Mouse (Mus musculus) CH12.LX (cell line): ENCODE results near the gene Rps21. TPM values are rescaled to one million over a fixed set of nuclear protein-coding genes. Genes with fewer than 3 reads are reported as not detected.
"Not testable (repeated sequence)": the region's sequence is repeated elsewhere in the genome, so short reads cannot be mapped to it uniquely, and the experiment has no call there.

Source experiments
- DNase-seq: peaks from one replicate; pipeline ENCODE4 v3.0.0-alpha.2; 2013; ENCODE audit errors: extremely low read depth
- H3K27ac ChIP-seq: 2 replicates; pipeline ENCODE4 v1.5.1; 2012; ENCODE audit warnings: low read depth, mild to moderate bottlenecking, control low read depth, moderate library complexity; ENCODE audit not compliant: insufficient read depth
- H3K27me3 ChIP-seq: replicated peaks from 2 replicates; pipeline ENCODE3; 2012; ENCODE audit warnings: inconsistent platforms
- H3K36me3 ChIP-seq, 2 experiments: replicated peaks in 1 of 2; 2 replicates each; pipeline versions ENCODE3 to v1.6.1; 2012; ENCODE audit warnings: inconsistent platforms in 1 of 2, low read length in 1 of 2, mild to moderate bottlenecking in 1 of 2, mixed read lengths in 1 of 2, moderate library complexity in 1 of 2; ENCODE audit not compliant: control insufficient read depth in 1 of 2, insufficient read depth in 1 of 2
- H3K4me1 ChIP-seq, 2 experiments: 2 replicates each; pipeline ENCODE4 v1.6.1; 2012; ENCODE audit warnings: inconsistent platforms in 1 of 2, moderate library complexity in 1 of 2; ENCODE audit not compliant: insufficient read depth in 2 of 2, control insufficient read depth in 1 of 2
- H3K4me2 ChIP-seq: 2 replicates; pipeline ENCODE4 v1.6.1; 2012; ENCODE audit warnings: low read depth, mild to moderate bottlenecking, control low read depth; ENCODE audit not compliant: poor library complexity, insufficient read depth, severe bottlenecking
- H3K4me3 ChIP-seq, 3 experiments: fragments of 150-350 bp in 1 of 3; sonication (generic) in 1 of 3; replicated peaks in 1 of 3; 2 replicates each; pipeline versions ENCODE3 to v1.5.1; 2011 to 2012; ENCODE audit warnings: low read depth in 2 of 3, low read length in 2 of 3, mild to moderate bottlenecking in 2 of 3, moderate library complexity in 2 of 3, control low read depth in 1 of 3, improper control_type of control experiment in 1 of 3, inconsistent platforms in 1 of 3, mixed read lengths in 1 of 3; ENCODE audit not compliant: poor library complexity in 1 of 3
- H3K79me2 ChIP-seq: replicated peaks from 2 replicates; pipeline ENCODE4 v1.6.1; 2012; ENCODE audit warnings: mild to moderate bottlenecking, moderate library complexity; ENCODE audit not compliant: control insufficient read depth, poor library complexity, insufficient read depth, severe bottlenecking; ENCODE audit errors: extremely low read depth
- H3K9ac ChIP-seq: 2 replicates; pipeline ENCODE4 v1.6.1; 2012; ENCODE audit warnings: low read depth, mild to moderate bottlenecking, control low read depth, moderate library complexity; ENCODE audit not compliant: insufficient read depth
- H3K9me3 ChIP-seq: replicated peaks from 2 replicates; pipeline ENCODE3; 2012; ENCODE audit warnings: low read length, inconsistent platforms, mixed read lengths
- CHD2 ChIP-seq: IDR thresholded peaks from 2 replicates; pipeline ENCODE4 v1.6.1; 2011; ENCODE audit warnings: low read length, improper control_type of control experiment
- POLR2A ChIP-seq: IDR thresholded peaks from 2 replicates; pipeline ENCODE4 v1.6.1; 2011; ENCODE audit warnings: low read depth, mild to moderate bottlenecking, improper control_type of control experiment, low read length
- POLR2AphosphoS2 ChIP-seq: IDR thresholded peaks from 2 replicates; pipeline ENCODE4 v1.6.1; 2011; ENCODE audit warnings: low read depth, low read length, improper control_type of control experiment
- UBTF ChIP-seq: IDR thresholded peaks from 2 replicates; pipeline ENCODE4 v1.6.1; 2012; ENCODE audit warnings: low read depth, mild to moderate bottlenecking, inconsistent platforms, low read length, improper control_type of control experiment, moderate library complexity
- ZMIZ1 ChIP-seq: IDR thresholded peaks from 2 replicates; pipeline ENCODE4 v1.6.1; 2012; ENCODE audit warnings: low read depth, mild to moderate bottlenecking, inconsistent platforms, low read length, improper control_type of control experiment
- dilution Hi-C: fragments of 300-500 bp; cut with MboI; formaldehyde crosslinking; loops from 2 replicates; pipeline ENCODE4 v1.14.3; 2020; ENCODE audit warnings: low sequenced_read_pairs; ENCODE audit not compliant: extremely low pct_unique_long_range_greater_than_20kb, extremely low pct_ligation_motif_present
- in situ Hi-C: fragments of 300-500 bp; cut with MboI; formaldehyde crosslinking; loops from 3 replicates; pipeline ENCODE4 v1.14.3; 2019; ENCODE audit warnings: low sequenced_read_pairs, low pct_ligation_motif_present, low pct_unique_long_range_greater_than_20kb, mixed read lengths
- polyA plus RNA-seq: library from polyadenylated mRNA; unstranded; fragments of >175 nt; gene quantifications from 2 replicates; pipeline ENCODE4 v1.2.1, GENCODE M21; 2012; ENCODE audit warnings: low read depth; ENCODE audit not compliant: insufficient read length
- total RNA-seq, 2 experiments: library from RNA; depleted of rRNA; stranded (reverse); fragments of 300-350 nt in 1 of 2; fragments of >200 nt in 1 of 2; gene quantifications; 2 replicates each; pipeline ENCODE4 v1.2.3; 2012 to 2014

Gene Rps21
- total and polyA plus RNA-seq, 3 experiments: 705 to 3,770 (median 1,686) TPM

- H3K4me2 ChIP-seq, H3K27ac ChIP-seq, H3K9ac ChIP-seq, H3K4me3 ChIP-seq, H3K27me3 ChIP-seq, DNase-seq, dilution Hi-C loops, H3K9me3 ChIP-seq: not testable (repeated sequence)
- peaks cover 14% of the 10 kb centered on the region for H3K79me2 ChIP-seq
- 0 out of 2 replicates have a peak, but pooled peaks have one; percentile 16 for TF ChIP-seq POLR2A
- peaks cover 0 to 24% of the 10 kb centered on the region in 2 experiments; a peak in 3 of 4 replicates for H3K4me1 ChIP-seq
- peaks cover 56 to 69% of the 10 kb centered on the region in 2 experiments for H3K36me3 ChIP-seq
- in situ Hi-C loops: loop anchor here (10.0 kb wide), 1 partner anchor 344 kb away; no protein-coding TSS in a partner anchor
Observed at GRCm38 (mm10) chr2:180258951-180259484, 1.8 kb downstream of the Rps21 start.

- dilution Hi-C loops, H3K27ac ChIP-seq: not testable (repeated sequence)
Observed at GRCm38 (mm10) chr2:180259826-180260609, 2.8 kb downstream of the Rps21 start.

GRCm38 (mm10) chr2:180260610-180261480 lies 3.7 kb downstream of the Rps21 start:
- dilution Hi-C loops (no loop called here), in situ Hi-C loops (no loop called here)
- Histone ChIP-seq H3K27me3 (no peaks in the 10 kb centered on the region), H3K9ac (no peak overlapping the region), H3K4me1 (peaks cover 0 to 26% of the 10 kb centered on the region in 2 experiments; a peak in 3 of 4 replicates), H3K36me3 (peaks cover 62 to 79% of the 10 kb centered on the region in 2 experiments), H3K4me2 (no peak overlapping the region), H3K9me3 (no peaks in the 10 kb centered on the region), H3K27ac (no peak overlapping the region), H3K4me3 (no peak overlapping the region), H3K79me2 (peaks cover 14% of the 10 kb centered on the region)
- no peak for DNase-seq
- TF ChIP-seq ZMIZ1 (peak; percentile 50), CHD2 (0 out of 2 replicates have a peak, but pooled peaks have one; percentile 8), UBTF (no peak)

More at GRCm38 (mm10) chr2:180259826-180260609, 2.8 kb downstream of the Rps21 start:
- Histone ChIP-seq H3K4me1 (peaks cover 0 to 31% of the 10 kb centered on the region in 2 experiments; a peak in 3 of 4 replicates), H3K36me3 (peaks cover 62 to 75% of the 10 kb centered on the region in 2 experiments), H3K79me2 (peaks cover 14% of the 10 kb centered on the region)
- DNase-seq, H3K4me2 ChIP-seq, H3K9me3 ChIP-seq, H3K9ac ChIP-seq, H3K4me3 ChIP-seq, H3K27me3 ChIP-seq: not testable (repeated sequence)
- TF ChIP-seq POLR2A (peak; percentile 35; the same call in 1 of the 2 replicates), POLR2AphosphoS2 (peak; percentile 1; the same call in 1 of the 2 replicates)
- in situ Hi-C loops: loop anchor here (10.0 kb wide), 1 partner anchor 345 kb away; no protein-coding TSS in a partner anchor
